Mouse (Mus musculus) myocyte (in vitro differentiated cells): ENCODE data around the gene Lsm4.

ENCODE experiments used
- CEBPB ChIP-seq: IDR thresholded peaks from 2 replicates; pipeline ENCODE4 v1.6.1; 2011; ENCODE audit warnings: mild to moderate bottlenecking, moderate library complexity; ENCODE audit not compliant: poor library complexity, insufficient read depth, severe bottlenecking
- E2F4 ChIP-seq: IDR thresholded peaks from one replicate; pipeline ENCODE4 v1.6.1; 2011; ENCODE audit warnings: mild to moderate bottlenecking, control low read depth, moderate library complexity; ENCODE audit not compliant: insufficient read depth
- MAX ChIP-seq: IDR thresholded peaks from one replicate; pipeline ENCODE4 v1.6.1; 2011; ENCODE audit warnings: low read depth, mild to moderate bottlenecking, control low read depth
- POLR2A ChIP-seq: IDR thresholded peaks from one replicate; pipeline ENCODE4 v1.6.1; 2011; ENCODE audit warnings: low read depth, mild to moderate bottlenecking, control low read depth, moderate library complexity; ENCODE audit not compliant: insufficient read length
- POLR2AphosphoS2 ChIP-seq: IDR thresholded peaks from one replicate; pipeline ENCODE4 v1.6.1; 2011; ENCODE audit warnings: low read depth, control low read depth; ENCODE audit not compliant: insufficient read length
- REST ChIP-seq: IDR thresholded peaks from one replicate; pipeline ENCODE4 v1.6.1; 2011; ENCODE audit warnings: mild to moderate bottlenecking, control low read depth, moderate library complexity; ENCODE audit not compliant: insufficient read depth, insufficient read length
- TCF12 ChIP-seq: IDR thresholded peaks from one replicate; pipeline ENCODE4 v1.6.1; 2011; ENCODE audit warnings: mild to moderate bottlenecking, control low read depth; ENCODE audit not compliant: poor library complexity, insufficient read depth, severe bottlenecking

- TF ChIP-seq CEBPB (no peak), REST (no peak), MAX (no peak), E2F4 (no peak), POLR2A (no peak), POLR2AphosphoS2 (no peak), TCF12 (no peak)
Observed at GRCm38 (mm10) chr8:70657214-70657613, 15.8 kb upstream of the Lsm4 start.
